Mouse (Mus musculus) adrenal gland, postnatal 25 days (tissue): Measurements from ENCODE around the gene Cited2. TPM values are rescaled to one million over a fixed set of nuclear protein-coding genes. Genes with fewer than 3 reads are reported as not detected.

Source experiments
- total RNA-seq: library from RNA; stranded (reverse); gene quantifications from 2 replicates; pipeline ENCODE4 v1.2.3, GENCODE M21; 2021

Cited2 gene
- total RNA-seq, 1 experiment from 2014 or later = 107 TPM

Other genes starting within 250 kb of the Cited2 start
- gene Txlnb, start 73.0 kb downstream of the Cited2 start, total RNA-seq = 0.73 and 1.1 TPM in 2 replicates
- gene Heca, start 224.8 kb downstream of the Cited2 start, total RNA-seq = 44.3 and 44.5 TPM in 2 replicates